Mouse (Mus musculus) olfactory bulb, adult 2 months (tissue): Measurements from ENCODE around the gene Lrp5. TPM values are rescaled to one million over a fixed set of nuclear protein-coding genes. Genes with fewer than 3 reads are reported as not detected.

ENCODE experiments used
- H3K27ac ChIP-seq: fragments of 200-500 bp; 2 replicates; pipeline ENCODE4 v1.5.1; 2012; ENCODE audit warnings: low read depth, low read length; ENCODE audit not compliant: insufficient read depth
- H3K4me1 ChIP-seq: fragments of 200-500 bp; 2 replicates; pipeline ENCODE4 v1.6.1; 2012; ENCODE audit warnings: low read length; ENCODE audit not compliant: control insufficient read depth, insufficient read depth
- H3K4me3 ChIP-seq: fragments of 200-500 bp; 2 replicates; pipeline ENCODE4 v1.5.1; 2012; ENCODE audit warnings: mild to moderate bottlenecking, low read depth, low read length, moderate library complexity; ENCODE audit not compliant: insufficient read depth
- CTCF ChIP-seq: fragments of 200-500 bp; IDR thresholded peaks from 2 replicates; pipeline ENCODE4 v1.5.1; 2012; ENCODE audit warnings: low read depth, mild to moderate bottlenecking, low read length, moderate library complexity; ENCODE audit not compliant: insufficient read depth
- POLR2A ChIP-seq: fragments of 200-500 bp; IDR thresholded peaks from 2 replicates; pipeline ENCODE4 v1.6.1; 2012; ENCODE audit warnings: mild to moderate bottlenecking, low read depth, low read length, moderate library complexity; ENCODE audit not compliant: insufficient read depth
- WGBS: fragments of 180-500 bp; shearing (Covaris S2); methylation state at CpG from one replicate; pipeline ENCODE4 v1.1.7; 2018; 5-methylcytosine and 5-hydroxymethylcytosine counted together
- polyA plus RNA-seq: library from polyadenylated mRNA; stranded (reverse); fragments of >200 nt; gene quantifications from 2 replicates; pipeline ENCODE4 v1.2.4, GENCODE M21; 2012; ENCODE audit warnings: low replicate concordance; ENCODE audit not compliant: missing spikeins, insufficient read depth, insufficient read length

Gene Lrp5
- polyA plus RNA-seq, 1 experiment = not detected

DNA sequence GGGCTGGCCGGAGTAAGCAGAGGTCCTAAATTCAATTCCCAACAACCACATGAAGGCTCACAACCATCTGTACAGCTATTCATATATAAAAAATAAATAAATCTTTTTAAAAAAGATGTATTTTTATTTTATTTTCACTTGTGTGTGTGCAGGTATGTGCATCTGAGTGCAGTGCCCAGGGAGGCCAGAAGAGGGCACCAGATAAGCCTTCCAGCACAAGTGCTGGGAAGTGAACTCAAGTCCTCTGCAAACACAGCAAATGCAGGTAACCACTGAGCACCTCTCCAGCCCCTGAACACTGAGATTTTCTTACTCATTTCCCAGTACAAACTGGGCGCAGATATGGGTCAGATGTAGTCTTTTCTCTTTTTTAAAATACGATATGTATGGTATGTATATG lies 35.1 kb downstream of the Lrp5 start:
- no peak overlapping the region for H3K27ac ChIP-seq
- no peak overlapping the region for H3K4me3 ChIP-seq
- no peaks in the 10 kb centered on the region; the same call in none of the 2 replicates for H3K4me1 ChIP-seq
- WGBS = 98% methylated on average over 3 of the region's 3 CpGs
- TF ChIP-seq POLR2A = no peak
- no peak for TF ChIP-seq CTCF

GRCm38 (mm10) chr19:3650448-3650847 lies 35.9 kb downstream of the Lrp5 start:
- H3K4me3 ChIP-seq = no peak overlapping the region
- no peaks in the 10 kb centered on the region; the same call in none of the 2 replicates for H3K4me1 ChIP-seq
- TF ChIP-seq POLR2A (no peak), CTCF (no peak)
- no peak overlapping the region for H3K27ac ChIP-seq
- whole genome bisulfite sequencing = 95% methylated on average over 3 of the region's 3 CpGs

GRCm38 (mm10) chr19:3648830-3649450 lies 37.4 kb downstream of the Lrp5 start:
- WGBS = 71% methylated on average over 10 of the region's 11 CpGs
- no peak overlapping the region for H3K27ac ChIP-seq
- H3K4me1 ChIP-seq = no peaks in the 10 kb centered on the region; the same call in none of the 2 replicates
- TF ChIP-seq CTCF = no peak
- TF ChIP-seq POLR2A = no peak
- H3K4me3 ChIP-seq = no peak overlapping the region

- Histone ChIP-seq H3K27ac (no peak overlapping the region), H3K4me1 (no peaks in the 10 kb centered on the region), H3K4me3 (no peak overlapping the region)
- 98% methylated on average over 3 of the region's 3 CpGs for WGBS
- no peak for TF ChIP-seq CTCF
- TF ChIP-seq POLR2A = no peak
These were observed 38.4 kb downstream of the Lrp5 start for GRCm38 (mm10) chr19:3647999-3648398.

GRCm38 (mm10) chr19:3645813-3646212 lies 40.6 kb downstream of the Lrp5 start:
- TF ChIP-seq POLR2A (no peak), CTCF (no peak)
- Histone ChIP-seq H3K4me3 (no peak overlapping the region), H3K4me1 (peaks cover 11% of the 10 kb centered on the region), H3K27ac (no peak overlapping the region)
- 85% methylated on average over 3 of the region's 3 CpGs for WGBS

DNA sequence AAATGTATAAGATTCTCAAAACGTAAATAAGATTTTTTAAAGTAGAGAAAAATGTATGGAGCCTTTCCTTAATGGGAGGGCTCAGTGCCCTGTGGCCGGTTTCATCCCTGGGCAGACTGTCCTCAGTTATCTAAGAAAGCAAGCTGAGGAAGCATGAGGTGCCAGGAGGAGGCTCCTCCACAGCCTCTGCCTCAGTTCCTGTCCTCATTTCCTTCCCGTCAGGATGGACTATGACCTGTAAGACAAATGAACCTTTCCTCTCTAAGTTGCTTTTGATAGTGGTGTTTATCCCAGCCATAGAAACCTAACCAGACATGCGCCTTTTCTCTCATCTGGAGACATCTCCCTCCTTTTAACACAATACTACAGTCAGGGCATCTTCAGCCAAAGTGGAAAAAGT lies 41.0 kb downstream of the Lrp5 start:
- 97% methylated on average over 4 of the region's 4 CpGs for WGBS
- Histone ChIP-seq H3K27ac (no peak overlapping the region), H3K4me1 (peaks cover 13% of the 10 kb centered on the region), H3K4me3 (no peak overlapping the region)
- no peak for TF ChIP-seq POLR2A
- TF ChIP-seq CTCF = no peak

DNA sequence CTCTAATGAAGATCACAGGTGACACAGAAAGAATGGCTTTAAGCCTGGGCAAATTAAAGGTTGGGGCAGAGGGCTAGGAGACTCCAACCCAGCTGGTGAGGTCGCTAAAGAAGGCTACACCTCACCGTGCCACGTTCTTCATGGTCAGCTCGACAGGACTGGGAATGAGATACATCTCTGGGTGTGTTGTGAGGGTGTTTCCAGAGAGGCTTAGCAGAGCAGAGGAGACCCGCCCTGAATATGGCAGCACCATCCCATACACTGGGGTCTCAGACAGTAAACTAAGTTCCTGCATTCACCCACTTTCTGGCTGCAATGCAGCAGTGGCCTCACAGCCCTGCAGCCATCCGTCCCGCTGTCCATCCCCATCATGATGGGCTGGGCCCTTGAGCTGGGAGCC lies 46.8 kb downstream of the Lrp5 start:
- no peak overlapping the region for H3K27ac ChIP-seq
- no peak for TF ChIP-seq CTCF
- no peak for TF ChIP-seq POLR2A
- no peak overlapping the region for H3K4me3 ChIP-seq
- H3K4me1 ChIP-seq = peaks cover 25% of the 10 kb centered on the region
- 91% methylated on average over 7 of the region's 7 CpGs for WGBS

GRCm38 (mm10) chr19:3638698-3639097 lies 47.7 kb downstream of the Lrp5 start:
- H3K27ac ChIP-seq = no peak overlapping the region; the same call in 1 of the 2 replicates
- TF ChIP-seq POLR2A = no peak
- no peak for TF ChIP-seq CTCF
- no peak overlapping the region for H3K4me3 ChIP-seq
- WGBS = 38% methylated on average over 8 of the region's 8 CpGs
- H3K4me1 ChIP-seq = peaks cover 25% of the 10 kb centered on the region

DNA sequence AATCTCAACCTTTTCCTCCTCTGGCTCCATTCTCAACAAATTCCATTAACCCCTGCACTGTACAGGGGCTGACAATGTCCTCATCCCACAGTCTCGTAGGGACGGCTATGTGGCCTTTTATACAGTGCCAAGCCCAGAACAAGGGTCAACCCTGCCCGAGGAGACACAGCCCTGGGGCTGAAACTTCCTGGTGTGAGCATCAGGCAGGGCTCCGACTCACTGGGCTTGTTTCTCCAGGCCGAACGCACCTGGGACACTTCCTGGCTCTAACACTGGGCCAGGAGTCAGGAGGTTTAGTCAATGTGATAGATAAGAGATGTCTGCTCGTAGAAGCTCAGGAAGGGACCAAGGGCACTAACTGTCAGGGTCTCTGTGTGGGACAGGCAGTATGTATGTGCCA lies 54.3 kb downstream of the Lrp5 start:
- TF ChIP-seq CTCF (no peak), POLR2A (no peak)
- WGBS = 86% methylated on average over 7 of the region's 7 CpGs
- Histone ChIP-seq H3K27ac (no peak overlapping the region), H3K4me1 (no peaks in the 10 kb centered on the region; the same call in 1 of the 2 replicates), H3K4me3 (no peak overlapping the region)
